Mouse (Mus musculus) stomach, postnatal 0 days (tissue): ENCODE results near the gene Gm9049. TPM values are rescaled to one million over a fixed set of nuclear protein-coding genes. Genes with fewer than 3 reads are reported as not detected.
"Not testable (repeated sequence)": the region's sequence is repeated elsewhere in the genome, so short reads cannot be mapped to it uniquely, and the experiment has no call there.

Source experiments
- ATAC-seq: fragments of 200-750 bp; cut with Nextera tagmentation; 2 replicates; pipeline ENCODE4 v1.8.0; 2017; ENCODE audit not compliant: low FRiP score, low TSS enrichment
- DNase-seq: peaks from one replicate; pipeline ENCODE4 v3.0.0-alpha.2; 2016; ENCODE audit warnings: low spot score
- H3K27ac ChIP-seq: fragments of 300-500 bp; sonication (generic); replicated peaks from 2 replicates; pipeline ENCODE4 v1.5.1; 2014; ENCODE audit warnings: mild to moderate bottlenecking, control low read depth
- H3K27me3 ChIP-seq: fragments of 300-500 bp; sonication (generic); 2 replicates; pipeline ENCODE4 v1.6.1; 2014; ENCODE audit warnings: low read length; ENCODE audit not compliant: control insufficient read depth, insufficient read depth
- H3K36me3 ChIP-seq: fragments of 300-500 bp; sonication (generic); 2 replicates; pipeline ENCODE4 v1.6.1; 2014; ENCODE audit warnings: low read length, mixed read lengths; ENCODE audit not compliant: control insufficient read depth, insufficient read depth
- H3K4me1 ChIP-seq: fragments of 300-500 bp; sonication (generic); replicated peaks from 2 replicates; pipeline ENCODE4 v1.6.1; 2014; ENCODE audit warnings: antibody characterized with exemption; ENCODE audit not compliant: control insufficient read depth, insufficient read depth
- H3K4me2 ChIP-seq: fragments of 300-500 bp; sonication (generic); replicated peaks from 2 replicates; pipeline ENCODE4 v1.6.1; 2014; ENCODE audit warnings: low read depth, mild to moderate bottlenecking, control low read depth, moderate library complexity
- H3K4me3 ChIP-seq: fragments of 300-500 bp; sonication (generic); 2 replicates; pipeline ENCODE4 v1.5.1; 2014; ENCODE audit warnings: low read depth, low read length, control low read depth
- H3K9ac ChIP-seq: fragments of 300-500 bp; sonication (generic); 2 replicates; pipeline ENCODE4 v1.6.1; 2014; ENCODE audit warnings: mild to moderate bottlenecking, low read length, control low read depth, mixed read lengths
- H3K9me3 ChIP-seq: fragments of 300-500 bp; sonication (generic); 2 replicates; pipeline ENCODE4 v1.6.1; 2016; ENCODE audit warnings: low read length; ENCODE audit not compliant: control insufficient read depth
- CTCF ChIP-seq: IDR thresholded peaks from 2 replicates; pipeline ENCODE4 v1.5.1; 2016; ENCODE audit warnings: antibody characterized with exemption, low read depth, mild to moderate bottlenecking, moderate library complexity
- EP300 ChIP-seq: optimal IDR thresholded peaks from 2 replicates; pipeline ENCODE3; 2016; ENCODE audit warnings: antibody characterized with exemption
- WGBS: fragments of 180-500 bp; shearing (Covaris S2); extraction: QIAGEN DNeasy Blood & Tissue Kit; methylation state at CpG from one replicate; pipeline ENCODE4 v1.1.7; 2014; 5-methylcytosine and 5-hydroxymethylcytosine counted together
- polyA plus RNA-seq: library from polyadenylated mRNA; unstranded; fragments of >200 nt; fragmentation: Nextera tagmentation; extraction: Ambion mirVana; gene quantifications from 2 replicates; pipeline ENCODE4 v1.2.1, GENCODE M21; 2015

The Gm9049 gene
- 0.08 and 0.10 TPM in 2 replicates for polyA plus RNA-seq

DNA sequence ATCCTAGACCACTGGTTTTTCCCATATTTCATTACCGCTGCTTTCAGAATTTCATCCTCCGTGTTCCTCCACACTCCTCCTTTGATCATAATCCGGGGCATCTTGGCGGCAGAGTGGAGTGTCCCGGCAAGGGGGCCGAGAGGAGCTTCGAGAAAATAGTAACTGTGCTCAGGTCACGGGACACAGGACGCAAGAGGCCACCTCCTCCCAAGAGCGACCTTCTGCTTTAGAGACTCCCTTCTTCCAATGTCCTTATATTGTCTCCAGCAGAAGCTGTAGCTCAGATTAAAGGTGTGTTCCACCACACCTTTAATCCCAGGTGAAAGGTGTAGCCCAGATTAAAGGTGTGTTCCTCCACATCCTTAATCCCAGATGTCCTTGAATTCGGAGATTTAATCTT lies at the start of gene Gm9049:
Gm9049 (minus strand) TSS at position 101 of the 400 bp plus-strand sequence.
- not testable (repeated sequence) for H3K4me2 ChIP-seq, H3K36me3 ChIP-seq, H3K27me3 ChIP-seq, H3K4me1 ChIP-seq, H3K9me3 ChIP-seq, H3K4me3 ChIP-seq, H3K9ac ChIP-seq, ATAC-seq, DNase-seq, H3K27ac ChIP-seq
- no CpG with 5 or more reads among the region's 11 CpGs for WGBS

DNA sequence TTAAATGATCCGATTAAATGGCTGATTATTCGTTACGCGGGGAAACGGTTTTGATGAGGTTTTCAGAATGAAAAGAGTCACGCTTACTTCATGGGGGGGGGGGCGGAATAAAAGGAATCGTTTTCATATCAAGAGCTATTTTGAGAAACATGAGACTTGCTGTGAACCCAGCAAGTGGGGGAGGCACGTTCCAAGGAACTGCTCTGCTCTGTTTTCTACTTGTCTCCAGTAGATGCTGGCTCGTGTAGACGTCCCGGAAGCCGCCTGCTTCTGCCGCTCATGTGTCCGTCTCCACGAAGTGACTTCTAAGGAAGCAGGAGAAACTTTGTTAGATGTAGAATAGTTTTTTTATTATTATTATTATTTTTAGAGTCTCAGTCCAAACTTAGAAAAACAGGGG lies 46.0 kb upstream of the Gm9049 start:
- Histone ChIP-seq H3K4me1 (no peaks in the 10 kb centered on the region), H3K9me3 (no peaks in the 10 kb centered on the region), H3K4me3 (no peak overlapping the region), H3K27ac (no peak overlapping the region), H3K36me3 (no peaks in the 10 kb centered on the region), H3K27me3 (no peaks in the 10 kb centered on the region), H3K4me2 (no peak overlapping the region), H3K9ac (no peak overlapping the region)
- no peak for ATAC-seq
- no peak for TF ChIP-seq EP300
- 89% methylated on average over 16 of the region's 16 CpGs for WGBS
- no peak for DNase-seq

DNA sequence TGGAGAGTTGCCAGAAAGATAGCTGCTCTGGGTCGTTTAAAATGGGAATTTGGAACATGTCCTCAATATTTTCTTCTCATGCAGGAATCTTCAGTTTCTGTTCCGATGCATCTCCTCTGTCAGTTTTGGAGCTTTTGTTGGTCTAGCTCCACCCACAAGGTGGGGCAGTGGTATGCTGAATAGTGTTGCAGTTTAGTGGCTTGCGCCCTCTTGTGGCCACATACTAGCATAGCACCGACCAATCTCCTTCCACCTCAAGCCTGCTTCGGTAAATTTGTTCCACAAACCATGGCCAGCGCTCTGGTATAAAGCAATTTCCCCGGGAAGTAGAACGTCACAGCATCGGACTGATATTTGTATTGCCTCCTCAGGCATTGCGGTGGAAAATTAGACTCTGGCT lies 16.5 kb upstream of the Gm9049 start:
- no peak overlapping the region for H3K27ac ChIP-seq
- 0 out of 2 replicates have a peak overlapping the region, but pooled peaks have one; percentile 30 for H3K4me2 ChIP-seq
- ATAC-seq = peak; percentile 80; the same call in 1 of the 2 replicates
- H3K27me3 ChIP-seq = no peaks in the 10 kb centered on the region
- no peak overlapping the region for H3K9ac ChIP-seq
- TF ChIP-seq CTCF = peak; percentile 99
- TF ChIP-seq EP300 = no peak
- no peaks in the 10 kb centered on the region for H3K36me3 ChIP-seq
- WGBS = 5% methylated on average over 10 of the region's 10 CpGs
- H3K4me1 ChIP-seq = no peaks in the 10 kb centered on the region
- peak; percentile 84 for DNase-seq
- H3K4me3 ChIP-seq = no peak overlapping the region
- H3K9me3 ChIP-seq = no peaks in the 10 kb centered on the region

DNA sequence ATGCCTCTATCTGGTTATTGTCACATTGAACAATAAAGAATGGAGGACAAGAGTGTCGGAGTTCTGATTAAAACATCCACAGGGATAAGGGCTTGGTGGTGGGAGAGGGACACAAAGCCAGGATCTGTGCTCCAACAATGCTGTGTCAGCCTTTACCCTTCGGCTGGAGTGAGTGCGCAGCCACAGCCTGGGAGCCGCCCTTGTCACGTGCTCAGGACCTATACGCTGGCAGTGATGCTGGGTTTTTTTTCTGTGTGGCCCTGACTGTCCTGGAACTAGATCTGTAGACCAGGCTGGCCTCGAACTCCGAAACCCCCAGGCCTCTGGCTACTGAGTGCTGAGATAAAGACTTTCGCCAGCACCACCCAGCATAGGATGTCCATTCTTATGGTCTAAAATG lies 15.6 kb upstream of the Gm9049 start:
- WGBS = 89% methylated on average over 9 of the region's 9 CpGs
- ATAC-seq = no peak
- H3K9me3 ChIP-seq = no peaks in the 10 kb centered on the region

DNA sequence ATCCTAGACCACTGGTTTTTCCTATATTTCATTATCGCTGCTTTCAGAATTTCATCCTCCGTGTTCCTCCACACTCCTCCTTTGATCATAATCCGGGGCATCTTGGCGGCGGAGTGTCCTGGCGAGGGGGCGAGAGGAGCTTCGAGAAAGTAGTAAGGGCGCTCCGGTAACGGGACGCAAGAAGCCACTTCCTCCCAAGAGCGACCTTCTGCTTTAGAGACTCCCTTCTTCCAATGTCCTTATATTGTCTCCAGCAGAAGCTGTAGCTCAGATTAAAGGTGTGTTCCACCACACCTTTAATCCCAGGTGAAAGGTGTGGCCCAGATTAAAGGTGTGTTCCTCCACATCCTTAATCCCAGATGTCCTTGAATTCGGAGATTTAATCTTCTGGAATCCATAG lies 5.3 kb downstream of the Gm9049 start, which contains the start of gene Gm9048:
Gm9048 (minus strand) TSS at position 101 of the 400 bp plus-strand sequence.
- WGBS = 100% methylated on average over 1 of the region's 14 CpGs
- H3K9me3 ChIP-seq = not testable (repeated sequence)

More for the DNA sequence above, 15.6 kb upstream of the Gm9049 start:
- Histone ChIP-seq H3K4me2 (no peak overlapping the region), H3K27ac (no peak overlapping the region), H3K9ac (no peak overlapping the region), H3K36me3 (no peaks in the 10 kb centered on the region), H3K27me3 (no peaks in the 10 kb centered on the region), H3K4me3 (no peak overlapping the region), H3K4me1 (no peaks in the 10 kb centered on the region)
- TF ChIP-seq CTCF (no peak), EP300 (no peak)
- DNase-seq = no peak

GRCm38 (mm10) chr10:118343155-118343554 lies 10.8 kb downstream of the Gm9049 start, which contains the start of gene Gm9046:
Gm9046 (minus strand) TSS chr10:118343255.
- not testable (repeated sequence) for DNase-seq, H3K27me3 ChIP-seq, H3K36me3 ChIP-seq, ATAC-seq, H3K4me1 ChIP-seq, H3K27ac ChIP-seq, H3K4me3 ChIP-seq, H3K4me2 ChIP-seq, H3K9me3 ChIP-seq, H3K9ac ChIP-seq
- no CpG with 5 or more reads among the region's 14 CpGs for WGBS

More for the DNA sequence above, 5.3 kb downstream of the Gm9049 start, which contains the start of gene Gm9048:
- H3K9ac ChIP-seq, H3K4me2 ChIP-seq, H3K27ac ChIP-seq, H3K4me1 ChIP-seq, ATAC-seq, H3K4me3 ChIP-seq, H3K36me3 ChIP-seq, H3K27me3 ChIP-seq, DNase-seq: not testable (repeated sequence)

DNA sequence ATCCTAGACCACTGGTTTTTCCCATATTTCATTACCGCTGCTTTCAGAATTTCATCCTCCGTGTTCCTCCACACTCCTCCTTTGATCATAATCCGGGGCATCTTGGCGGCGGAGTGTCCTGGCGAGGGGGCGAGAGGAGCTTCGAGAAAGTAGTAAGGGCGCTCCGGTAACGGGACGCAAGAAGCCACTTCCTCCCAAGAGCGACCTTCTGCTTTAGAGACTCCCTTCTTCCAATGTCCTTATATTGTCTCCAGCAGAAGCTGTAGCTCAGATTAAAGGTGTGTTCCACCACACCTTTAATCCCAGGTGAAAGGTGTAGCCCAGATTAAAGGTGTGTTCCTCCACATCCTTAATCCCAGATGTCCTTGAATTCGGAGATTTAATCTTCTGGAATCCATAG lies 16.2 kb downstream of the Gm9049 start, which contains the start of gene Gm9045:
Gm9045 (minus strand) TSS at position 101 of the 400 bp plus-strand sequence.
- H3K36me3 ChIP-seq, H3K27me3 ChIP-seq, H3K9me3 ChIP-seq, H3K27ac ChIP-seq, DNase-seq, ATAC-seq, H3K4me3 ChIP-seq, H3K4me2 ChIP-seq, H3K4me1 ChIP-seq, H3K9ac ChIP-seq: not testable (repeated sequence)
- no CpG with 5 or more reads among the region's 14 CpGs for WGBS

DNA sequence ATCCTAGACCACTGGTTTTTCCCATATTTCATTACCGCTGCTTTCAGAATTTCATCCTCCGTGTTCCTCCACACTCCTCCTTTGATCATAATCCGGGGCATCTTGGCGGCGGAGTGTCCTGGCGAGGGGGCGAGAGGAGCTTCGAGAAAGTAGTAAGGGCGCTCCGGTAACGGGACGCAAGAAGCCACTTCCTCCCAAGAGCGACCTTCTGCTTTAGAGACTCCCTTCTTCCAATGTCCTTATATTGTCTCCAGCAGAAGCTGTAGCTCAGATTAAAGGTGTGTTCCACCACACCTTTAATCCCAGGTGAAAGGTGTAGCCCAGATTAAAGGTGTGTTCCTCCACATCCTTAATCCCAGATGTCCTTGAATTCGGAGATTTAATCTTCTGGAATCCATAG lies 21.6 kb downstream of the Gm9049 start, which contains the start of gene Gm9044:
Gm9044 (minus strand) TSS at position 101 of the 400 bp plus-strand sequence.
- H3K36me3 ChIP-seq, H3K4me3 ChIP-seq, H3K27me3 ChIP-seq, H3K4me2 ChIP-seq, DNase-seq, ATAC-seq, H3K9me3 ChIP-seq, H3K4me1 ChIP-seq, H3K27ac ChIP-seq, H3K9ac ChIP-seq: not testable (repeated sequence)
- WGBS = no CpG with 5 or more reads among the region's 14 CpGs

DNA sequence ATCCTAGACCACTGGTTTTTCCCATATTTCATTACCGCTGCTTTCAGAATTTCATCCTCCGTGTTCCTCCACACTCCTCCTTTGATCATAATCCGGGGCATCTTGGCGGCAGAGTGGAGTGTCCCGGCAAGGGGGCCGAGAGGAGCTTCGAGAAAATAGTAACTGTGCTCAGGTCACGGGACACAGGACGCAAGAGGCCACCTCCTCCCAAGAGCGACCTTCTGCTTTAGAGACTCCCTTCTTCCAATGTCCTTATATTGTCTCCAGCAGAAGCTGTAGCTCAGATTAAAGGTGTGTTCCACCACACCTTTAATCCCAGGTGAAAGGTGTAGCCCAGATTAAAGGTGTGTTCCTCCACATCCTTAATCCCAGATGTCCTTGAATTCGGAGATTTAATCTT lies 27.0 kb downstream of the Gm9049 start, which contains the start of gene Gm9040:
Gm9040 (minus strand) TSS at position 101 of the 400 bp plus-strand sequence.
- not testable (repeated sequence) for H3K9ac ChIP-seq, ATAC-seq

More for the DNA sequence above, 27.0 kb downstream of the Gm9049 start, which contains the start of gene Gm9040:
- H3K27me3 ChIP-seq, DNase-seq, H3K4me2 ChIP-seq, H3K4me3 ChIP-seq, H3K36me3 ChIP-seq, H3K4me1 ChIP-seq, H3K9me3 ChIP-seq, H3K27ac ChIP-seq: not testable (repeated sequence)
- no CpG with 5 or more reads among the region's 11 CpGs for WGBS
